Mouse (Mus musculus) bone marrow macrophage, adult 2 months (primary cell): ENCODE data around the gene Tspan5. TPM values are rescaled to one million over a fixed set of nuclear protein-coding genes. Genes with fewer than 3 reads are reported as not detected.

Source experiments
- H3K27ac ChIP-seq: 2 replicates; pipeline ENCODE4 v1.5.1; 2012; ENCODE audit warnings: low read depth, low read length; ENCODE audit not compliant: insufficient read depth
- H3K4me1 ChIP-seq: 2 replicates; pipeline ENCODE4 v1.6.1; 2012; ENCODE audit warnings: low read length; ENCODE audit not compliant: control insufficient read depth, insufficient read depth
- H3K4me3 ChIP-seq: 2 replicates; pipeline ENCODE4 v1.5.1; 2012; ENCODE audit warnings: mild to moderate bottlenecking, low read length, moderate library complexity; ENCODE audit not compliant: insufficient read depth
- CTCF ChIP-seq: IDR thresholded peaks from 2 replicates; pipeline ENCODE4 v1.5.1; 2012; ENCODE audit warnings: low read depth, mild to moderate bottlenecking, low read length, moderate library complexity
- POLR2A ChIP-seq: IDR thresholded peaks from 2 replicates; pipeline ENCODE4 v1.6.1; 2012; ENCODE audit warnings: mild to moderate bottlenecking, low read depth, low read length, borderline replicate concordance
- polyA plus RNA-seq: library from polyadenylated mRNA; stranded (reverse); fragments of >200 nt; gene quantifications from 2 replicates; pipeline ENCODE4 v1.2.4, GENCODE M21; 2012; ENCODE audit not compliant: missing spikeins, insufficient read depth, insufficient read length

Tspan5 gene
- 11.2 TPM in 2 replicates for polyA plus RNA-seq

DNA sequence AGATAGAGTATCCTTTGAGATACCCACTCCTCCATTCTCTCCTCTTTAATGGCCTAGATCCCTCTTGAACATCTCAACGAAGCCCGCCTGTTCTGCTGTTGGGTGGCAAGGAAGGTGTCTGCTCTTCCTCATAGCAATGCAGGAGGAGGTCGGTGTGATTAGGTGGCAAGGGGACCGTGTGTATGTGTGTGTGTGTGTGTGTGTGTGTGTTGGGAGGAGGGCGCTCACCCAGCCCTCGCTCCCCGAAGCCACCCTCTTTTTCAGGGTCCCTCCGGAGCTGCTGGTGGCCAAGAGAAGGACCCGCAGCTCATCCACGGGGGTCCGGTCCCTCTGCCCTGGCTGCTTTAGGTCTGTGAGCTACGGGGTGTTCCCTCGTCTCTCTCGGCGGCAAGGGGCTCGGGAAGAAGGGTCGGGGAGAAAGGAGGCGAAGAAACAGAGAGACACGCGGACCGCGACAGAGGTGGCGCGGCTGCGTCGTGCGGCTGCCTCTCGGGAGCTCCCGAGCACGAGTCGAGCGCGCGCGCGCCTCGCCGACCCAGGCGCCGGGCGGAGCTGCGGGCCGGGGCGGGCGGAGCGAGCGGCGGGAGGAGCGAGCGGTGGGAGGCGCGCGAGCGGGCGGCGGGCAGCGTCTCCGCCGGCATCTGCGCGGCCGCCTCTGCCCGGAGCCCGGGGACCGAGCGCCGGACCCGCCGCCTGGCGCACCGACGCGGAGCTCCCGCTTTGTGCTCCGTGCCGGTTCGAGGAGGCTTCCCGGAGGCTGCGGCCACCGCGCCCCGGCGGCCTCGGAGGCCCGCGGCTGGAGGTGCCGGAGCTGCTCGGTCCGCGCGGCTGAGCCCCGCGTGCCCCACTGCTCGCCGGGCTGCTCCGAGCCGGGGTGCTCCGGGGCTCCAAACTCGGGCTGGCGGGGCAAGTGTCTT lies at the start of gene Tspan5:
Gene Tspan5, plus strand, starts transcription at position 547 of the 917 bp plus-strand sequence.
- Histone ChIP-seq H3K4me3 (peak within 1 kb of the TSS; percentile 77), H3K27ac (peak within 1 kb of the TSS; percentile 28), H3K4me1 (peaks cover 16% of the 10 kb centered on the region)
- TF ChIP-seq CTCF = no peak
- peak; percentile 63; the same call in 1 of the 2 replicates for TF ChIP-seq POLR2A

DNA sequence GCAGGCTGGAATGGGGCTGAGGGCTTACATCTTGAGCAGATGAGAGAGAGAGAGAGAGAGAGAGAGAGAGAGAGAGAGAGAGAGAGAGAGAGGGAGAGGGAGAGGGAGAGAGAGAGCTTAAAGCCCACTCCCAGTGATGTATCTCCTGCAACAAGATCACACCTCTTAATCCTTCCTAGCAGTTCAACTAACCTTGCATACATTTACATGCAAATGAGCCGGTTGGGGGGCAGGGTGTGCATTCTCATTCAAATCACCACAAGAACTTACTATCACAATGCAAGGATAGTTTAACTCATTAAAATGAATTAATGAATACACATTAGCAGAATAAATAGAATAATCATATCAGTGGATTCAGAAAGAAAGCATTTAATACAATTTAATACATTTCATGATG lies 49.7 kb upstream of the Tspan5 start:
- Histone ChIP-seq H3K4me3 (no peak overlapping the region), H3K4me1 (no peaks in the 10 kb centered on the region), H3K27ac (no peak overlapping the region)
- TF ChIP-seq CTCF (no peak), POLR2A (no peak)

DNA sequence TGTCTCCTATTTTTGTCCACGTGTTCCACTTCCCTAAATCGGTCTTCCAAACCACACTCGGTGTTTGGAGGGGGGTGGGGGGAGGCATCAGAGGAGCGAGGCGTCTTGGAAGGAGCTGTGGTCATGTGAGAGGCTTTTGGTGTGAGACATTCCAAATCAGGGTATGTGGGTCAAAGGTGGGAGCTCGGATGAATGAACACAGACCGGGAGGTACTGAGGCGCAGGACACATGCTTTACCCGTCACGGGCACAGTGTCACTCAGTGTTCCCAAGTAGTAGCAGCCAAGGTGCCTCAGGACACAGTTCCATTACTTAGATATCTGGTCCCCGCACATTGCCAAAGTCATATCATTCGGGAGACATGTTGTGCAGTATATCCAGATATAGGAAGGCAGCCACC lies 38.6 kb upstream of the Tspan5 start:
- no peaks in the 10 kb centered on the region for H3K4me1 ChIP-seq
- TF ChIP-seq CTCF (no peak), POLR2A (no peak)

DNA sequence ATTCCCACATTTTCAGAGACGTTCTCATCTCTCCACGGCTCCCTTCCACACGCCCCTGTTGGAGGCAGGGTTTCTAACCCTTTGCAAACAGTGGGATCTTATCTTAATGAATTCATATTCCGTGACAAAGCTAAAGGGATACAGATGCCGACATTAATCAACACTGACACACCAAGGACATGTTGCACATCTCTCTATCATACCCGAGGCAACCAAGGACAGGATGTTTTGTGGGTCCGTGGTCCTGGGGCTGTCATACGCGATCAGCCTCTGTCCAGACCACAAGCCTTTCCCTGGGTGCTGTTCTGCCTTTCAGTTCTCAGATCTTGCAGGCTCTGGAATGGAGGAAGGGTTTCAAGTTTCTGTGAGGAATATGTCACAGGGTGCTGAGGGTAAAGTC lies 37.5 kb upstream of the Tspan5 start:
- Histone ChIP-seq H3K4me3 (no peak overlapping the region), H3K27ac (no peak overlapping the region), H3K4me1 (no peaks in the 10 kb centered on the region)
- TF ChIP-seq POLR2A = no peak
- no peak for TF ChIP-seq CTCF

More for the DNA sequence above, 38.6 kb upstream of the Tspan5 start:
- Histone ChIP-seq H3K27ac (no peak overlapping the region), H3K4me3 (no peak overlapping the region)

DNA sequence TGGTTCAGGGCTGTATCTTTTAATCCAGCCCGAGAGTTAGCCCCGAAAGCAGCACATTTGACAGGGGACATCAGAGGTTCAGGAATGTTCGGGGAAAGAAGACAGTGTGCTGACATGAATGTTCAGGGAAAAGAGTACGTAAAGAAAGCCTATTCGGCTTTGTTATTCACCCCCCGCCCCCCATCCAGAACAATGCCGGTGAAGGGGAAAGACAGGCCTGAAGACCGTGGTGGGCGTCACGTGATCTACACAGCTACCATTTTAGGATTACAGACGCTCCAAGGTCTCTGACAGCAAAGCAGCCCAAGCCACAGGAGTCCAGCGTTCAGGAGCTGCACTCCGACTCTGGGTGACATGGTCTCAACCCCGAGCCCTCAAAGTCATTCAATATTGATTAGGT lies 36.1 kb upstream of the Tspan5 start:
- TF ChIP-seq POLR2A = no peak
- TF ChIP-seq CTCF = no peak
- Histone ChIP-seq H3K27ac (no peak overlapping the region), H3K4me1 (no peaks in the 10 kb centered on the region), H3K4me3 (no peak overlapping the region)

DNA sequence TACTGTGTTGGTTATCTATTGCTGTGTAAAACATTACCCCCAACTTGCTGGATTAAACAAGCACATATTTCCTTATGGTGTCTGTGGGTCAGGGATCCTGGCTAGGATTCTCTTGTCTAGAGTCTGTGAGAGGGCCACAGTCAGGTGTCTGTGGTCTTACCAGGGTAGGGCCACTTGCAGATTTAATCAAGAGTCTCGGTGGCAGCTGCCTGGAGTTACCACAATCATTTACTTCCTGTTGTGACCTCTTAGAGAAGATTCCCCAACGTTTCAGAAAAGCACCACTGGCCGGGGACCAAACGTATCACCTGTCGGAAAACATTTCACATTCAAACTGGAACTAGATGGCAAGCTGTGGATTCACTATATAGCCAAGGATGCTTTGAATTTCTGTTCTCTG lies 32.8 kb upstream of the Tspan5 start:
- no peak overlapping the region for H3K4me3 ChIP-seq
- H3K27ac ChIP-seq = no peak overlapping the region
- no peak for TF ChIP-seq CTCF
- no peak for TF ChIP-seq POLR2A
- H3K4me1 ChIP-seq = no peaks in the 10 kb centered on the region

DNA sequence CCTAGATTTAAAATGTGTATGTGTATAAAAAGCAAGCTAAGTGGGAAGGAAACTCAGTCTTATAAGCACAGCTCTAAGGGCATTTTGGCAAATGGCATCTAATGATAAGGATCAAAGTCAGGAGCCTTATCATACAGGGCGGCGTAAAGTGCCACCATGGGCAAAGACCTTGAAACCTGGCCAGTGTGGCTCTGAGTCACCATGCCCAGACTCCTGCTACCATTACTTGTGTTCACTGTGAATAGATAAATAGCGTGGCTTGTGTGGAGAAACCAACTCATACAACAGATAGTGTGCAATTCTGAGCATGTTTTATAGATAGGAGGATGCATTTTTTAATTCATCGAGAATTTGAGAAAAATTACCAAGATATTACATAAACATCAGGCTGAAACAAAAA lies 30.0 kb upstream of the Tspan5 start:
- Histone ChIP-seq H3K4me1 (no peaks in the 10 kb centered on the region), H3K4me3 (no peak overlapping the region), H3K27ac (no peak overlapping the region)
- no peak for TF ChIP-seq CTCF
- TF ChIP-seq POLR2A = no peak

DNA sequence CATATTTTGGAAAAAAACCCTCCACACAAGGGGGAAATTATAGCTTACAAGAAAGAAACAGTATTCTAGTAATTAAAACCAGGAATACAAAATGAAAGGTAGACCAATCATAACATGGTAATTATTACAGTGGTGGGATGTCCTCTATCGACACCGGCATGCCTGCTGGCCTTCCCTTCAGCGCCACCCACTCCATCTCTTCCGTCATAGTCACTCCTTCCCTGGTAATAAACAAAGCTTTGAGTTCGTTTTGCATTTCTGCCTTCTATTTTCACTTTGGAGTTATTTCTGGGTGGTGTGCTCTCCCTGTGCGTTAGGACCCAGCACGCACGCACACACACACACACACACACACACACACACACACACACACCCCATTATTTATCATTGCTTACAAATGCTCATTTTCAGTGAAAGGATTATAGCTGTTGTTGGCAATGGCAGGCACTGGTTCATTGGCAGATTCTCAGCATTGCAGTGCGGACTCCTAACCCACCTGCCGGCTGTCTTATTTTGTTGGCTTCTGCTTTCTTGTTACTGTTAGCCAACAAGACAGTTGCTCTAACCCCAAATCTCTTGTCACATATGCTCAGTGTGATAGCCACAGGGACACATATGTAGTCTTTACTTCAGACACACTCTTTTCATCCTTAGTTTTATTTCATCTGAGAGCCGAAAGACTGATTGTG lies 29.4 kb upstream of the Tspan5 start:
- TF ChIP-seq CTCF (no peak), POLR2A (no peak)
- no peak overlapping the region for H3K4me3 ChIP-seq
- no peak overlapping the region for H3K27ac ChIP-seq
- no peaks in the 10 kb centered on the region for H3K4me1 ChIP-seq

DNA sequence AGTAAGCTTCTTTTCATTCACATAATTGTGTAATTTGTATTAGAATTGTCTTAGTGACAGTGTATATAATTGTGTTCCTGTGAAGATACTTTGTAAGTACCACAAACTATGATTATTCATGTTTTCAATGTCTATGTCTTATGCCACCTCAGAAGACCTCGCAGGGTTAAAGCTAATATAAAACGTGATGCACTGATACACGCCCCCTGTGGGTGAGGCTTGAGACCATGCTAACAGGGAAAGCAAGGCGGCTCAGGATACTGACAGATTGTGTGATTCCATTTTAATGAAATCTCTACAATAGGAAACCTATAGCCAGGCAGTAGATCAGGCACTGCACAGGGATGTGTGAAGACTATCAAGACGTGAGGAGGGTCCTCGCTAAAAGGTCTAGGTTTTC lies 28.9 kb upstream of the Tspan5 start:
- H3K4me1 ChIP-seq = no peaks in the 10 kb centered on the region
- H3K4me3 ChIP-seq = no peak overlapping the region
- TF ChIP-seq CTCF (no peak), POLR2A (no peak)
- no peak overlapping the region for H3K27ac ChIP-seq

DNA sequence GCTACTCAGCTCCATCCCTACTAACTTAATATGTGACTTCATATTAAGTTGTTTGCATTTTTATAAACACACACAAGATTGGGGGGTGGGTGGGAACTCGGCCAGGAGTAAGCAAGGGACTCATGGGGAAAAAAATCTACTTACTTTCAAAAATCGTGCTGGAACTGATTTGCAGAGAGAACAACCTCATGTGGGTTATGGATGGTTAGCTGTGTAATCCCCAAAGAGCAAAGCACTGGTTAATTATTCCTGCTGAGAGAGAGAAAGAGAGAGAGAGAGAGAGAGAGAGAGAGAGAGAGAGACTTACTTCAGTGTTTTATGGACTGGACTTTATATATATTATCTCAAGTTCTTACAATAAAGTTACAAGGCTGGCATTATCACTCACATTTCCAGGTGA lies 27.2 kb upstream of the Tspan5 start:
- H3K4me3 ChIP-seq = no peak overlapping the region
- no peaks in the 10 kb centered on the region for H3K4me1 ChIP-seq
- TF ChIP-seq CTCF (no peak), POLR2A (no peak)
- no peak overlapping the region for H3K27ac ChIP-seq
